Mouse (Mus musculus) midbrain, postnatal 0 days (tissue): ENCODE measurements around the gene Ptms. TPM values are rescaled to one million over a fixed set of nuclear protein-coding genes. Genes with fewer than 3 reads are reported as not detected.

Source experiments
- ATAC-seq: fragments of 200-750 bp; cut with Nextera tagmentation; 2 replicates; pipeline ENCODE4 v1.8.0; 2017; ENCODE audit warnings: moderate number of reproducible peaks, mild to moderate bottlenecking, moderate TSS enrichment, moderate library complexity; ENCODE audit not compliant: low FRiP score
- DNase-seq: peaks from one replicate; pipeline ENCODE4 v3.0.0-alpha.2; 2015; ENCODE audit warnings: low spot score
- H3K27ac ChIP-seq: fragments of 300-500 bp; sonication (generic); 2 replicates; pipeline ENCODE4 v1.5.1; 2014; ENCODE audit warnings: low read depth, mild to moderate bottlenecking, low read length, mixed read lengths
- H3K27me3 ChIP-seq: fragments of 300-500 bp; sonication (generic); 2 replicates; pipeline ENCODE4 v1.6.1; 2014; ENCODE audit warnings: low read length, control low read depth, mixed read lengths; ENCODE audit not compliant: insufficient read depth
- H3K36me3 ChIP-seq: fragments of 300-500 bp; sonication (generic); 2 replicates; pipeline ENCODE4 v1.6.1; 2014; ENCODE audit warnings: low read length, control low read depth, mixed read lengths; ENCODE audit not compliant: insufficient read depth
- H3K4me1 ChIP-seq: fragments of 300-500 bp; sonication (generic); 2 replicates; pipeline ENCODE4 v1.6.1; 2014; ENCODE audit warnings: mild to moderate bottlenecking, control low read depth, antibody characterized with exemption, low read length, mixed read lengths; ENCODE audit not compliant: insufficient read depth
- H3K4me2 ChIP-seq: fragments of 300-500 bp; sonication (generic); 2 replicates; pipeline ENCODE4 v1.6.1; 2014; ENCODE audit warnings: low read depth, mild to moderate bottlenecking, low read length, mixed read lengths; ENCODE audit not compliant: poor library complexity, severe bottlenecking
- H3K4me3 ChIP-seq: fragments of 300-500 bp; sonication (generic); 2 replicates; pipeline ENCODE4 v1.5.1; 2014; ENCODE audit warnings: low read depth, mild to moderate bottlenecking, low read length, moderate library complexity
- H3K9ac ChIP-seq: fragments of 300-500 bp; sonication (generic); replicated peaks from 2 replicates; pipeline ENCODE4 v1.6.1; 2014; ENCODE audit warnings: mild to moderate bottlenecking, low read length, moderate library complexity, mixed read lengths; ENCODE audit not compliant: poor library complexity, severe bottlenecking
- H3K9me3 ChIP-seq: fragments of 300-500 bp; sonication (generic); 2 replicates; pipeline ENCODE4 v1.6.1; 2016; ENCODE audit warnings: low read length, control low read depth
- CTCF ChIP-seq: IDR thresholded peaks from 2 replicates; pipeline ENCODE4 v1.5.1; 2016; ENCODE audit warnings: antibody characterized with exemption, mild to moderate bottlenecking
- WGBS: fragments of 180-500 bp; shearing (Covaris S2); extraction: QIAGEN DNeasy Blood & Tissue Kit; methylation state at CpG from one replicate; pipeline ENCODE4 v1.1.7; 2014; 5-methylcytosine and 5-hydroxymethylcytosine counted together
- polyA plus RNA-seq: library from polyadenylated mRNA; unstranded; fragments of >200 nt; fragmentation: Nextera tagmentation; extraction: Ambion mirVana; gene quantifications from 2 replicates; pipeline ENCODE4 v1.2.1, GENCODE M21; 2015
- total RNA-seq: library from RNA; depleted of rRNA; stranded (reverse); fragments of >200 nt; gene quantifications from 2 replicates; pipeline ENCODE4 v1.2.3, GENCODE M21; 2014

Ptms gene
- total and polyA plus RNA-seq, 2 experiments from 2014 or later: 810 to 814 TPM

DNA sequence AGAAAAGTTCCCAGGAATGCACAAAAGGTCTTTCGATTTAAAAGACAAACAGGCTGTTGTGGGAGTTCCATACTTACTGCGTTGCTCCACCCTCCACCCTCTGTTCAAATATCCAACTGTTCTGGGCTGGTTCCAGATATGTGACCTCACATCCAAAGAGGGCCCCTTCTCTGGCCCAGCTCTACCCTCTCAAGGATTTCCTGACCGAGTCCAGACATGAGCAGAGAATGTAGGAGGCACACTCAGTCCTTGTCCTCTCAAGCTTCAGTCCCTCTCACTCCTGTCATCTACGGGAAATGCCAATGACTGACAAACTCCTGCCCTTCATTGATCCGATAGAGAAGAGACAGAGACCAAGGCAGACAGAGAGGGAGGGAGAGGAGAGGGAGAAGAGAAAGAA lies 6.0 kb upstream of the Ptms start:
- no peak for DNase-seq
- Histone ChIP-seq H3K4me1 (no peaks in the 10 kb centered on the region), H3K9ac (no peak overlapping the region), H3K4me3 (no peak overlapping the region), H3K36me3 (no peaks in the 10 kb centered on the region), H3K27ac (no peak overlapping the region), H3K4me2 (no peak overlapping the region), H3K9me3 (no peaks in the 10 kb centered on the region), H3K27me3 (no peaks in the 10 kb centered on the region)
- no peak for TF ChIP-seq CTCF
- ATAC-seq: no peak
- 51% methylated on average over 5 of the region's 5 CpGs for WGBS

DNA sequence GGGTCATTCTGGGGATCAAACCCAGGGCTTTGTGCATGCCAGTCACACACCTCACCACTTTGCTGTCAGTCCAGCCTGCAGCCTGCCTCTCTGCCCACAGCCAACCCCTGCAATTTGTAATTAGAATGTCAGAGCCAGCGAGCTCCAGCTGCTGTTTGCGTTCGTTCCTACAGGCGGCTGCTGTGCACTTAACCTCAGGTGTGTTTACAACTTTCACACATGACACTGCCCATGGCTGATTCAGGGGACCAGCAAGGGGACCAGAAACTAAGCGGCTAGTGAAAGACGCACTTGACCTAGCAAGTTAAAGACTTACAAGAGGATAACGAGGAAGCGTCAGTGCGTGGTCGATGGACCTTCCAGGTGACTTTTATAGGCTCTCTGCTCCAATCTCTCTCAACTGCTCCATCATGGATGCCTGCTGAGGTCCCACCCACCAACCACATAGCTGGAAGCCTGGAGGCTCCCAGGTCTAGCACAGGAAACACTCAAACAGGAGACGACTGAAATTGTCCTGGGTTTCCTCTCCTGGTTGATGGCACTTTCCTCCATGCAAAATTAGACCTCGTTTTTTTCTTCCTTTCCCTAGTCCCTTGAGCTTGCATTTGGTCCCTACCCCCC lies 5.4 kb upstream of the Ptms start:
- no peak overlapping the region for H3K4me2 ChIP-seq
- no peaks in the 10 kb centered on the region for H3K9me3 ChIP-seq
- 41% methylated on average over 12 of the region's 12 CpGs for WGBS
- DNase-seq (no peak), ATAC-seq (no peak)
- H3K9ac ChIP-seq: no peak overlapping the region
- H3K27ac ChIP-seq: no peak overlapping the region
- H3K36me3 ChIP-seq: no peaks in the 10 kb centered on the region
- H3K4me1 ChIP-seq: peaks cover 5% of the 10 kb centered on the region; the same call in 1 of the 2 replicates
- TF ChIP-seq CTCF: no peak
- no peaks in the 10 kb centered on the region for H3K27me3 ChIP-seq
- no peak overlapping the region for H3K4me3 ChIP-seq

GRCm38 (mm10) chr6:124921539-124921938 lies 1.6 kb upstream of the Ptms start:
- no peak overlapping the region for H3K9ac ChIP-seq
- no peak overlapping the region for H3K4me3 ChIP-seq
- H3K9me3 ChIP-seq: no peaks in the 10 kb centered on the region
- H3K36me3 ChIP-seq: no peaks in the 10 kb centered on the region
- peak overlapping the region; percentile 27; the same call in 1 of the 2 replicates for H3K27ac ChIP-seq
- no peak for TF ChIP-seq CTCF
- H3K4me2 ChIP-seq: no peak overlapping the region
- DNase-seq (no peak), ATAC-seq (no peak)
- 59% methylated on average over 4 of the region's 4 CpGs for WGBS
- peaks cover 9% of the 10 kb centered on the region; the same call in 1 of the 2 replicates for H3K4me1 ChIP-seq
- no peaks in the 10 kb centered on the region for H3K27me3 ChIP-seq

GRCm38 (mm10) chr6:124920318-124921085 lies 599 bp upstream of the Ptms start:
- Histone ChIP-seq H3K27ac (peak overlapping the region; percentile 100), H3K27me3 (no peaks in the 10 kb centered on the region), H3K36me3 (no peaks in the 10 kb centered on the region), H3K4me1 (peaks cover 9% of the 10 kb centered on the region; the same call in 1 of the 2 replicates), H3K9ac (peak overlapping the region; percentile 62), H3K4me3 (peak overlapping the region; percentile 68), H3K9me3 (no peaks in the 10 kb centered on the region), H3K4me2 (peak overlapping the region; percentile 99)
- 25% methylated on average over 9 of the region's 9 CpGs for WGBS
- no peak for ATAC-seq
- DNase-seq: no peak
- no peak for TF ChIP-seq CTCF

DNA sequence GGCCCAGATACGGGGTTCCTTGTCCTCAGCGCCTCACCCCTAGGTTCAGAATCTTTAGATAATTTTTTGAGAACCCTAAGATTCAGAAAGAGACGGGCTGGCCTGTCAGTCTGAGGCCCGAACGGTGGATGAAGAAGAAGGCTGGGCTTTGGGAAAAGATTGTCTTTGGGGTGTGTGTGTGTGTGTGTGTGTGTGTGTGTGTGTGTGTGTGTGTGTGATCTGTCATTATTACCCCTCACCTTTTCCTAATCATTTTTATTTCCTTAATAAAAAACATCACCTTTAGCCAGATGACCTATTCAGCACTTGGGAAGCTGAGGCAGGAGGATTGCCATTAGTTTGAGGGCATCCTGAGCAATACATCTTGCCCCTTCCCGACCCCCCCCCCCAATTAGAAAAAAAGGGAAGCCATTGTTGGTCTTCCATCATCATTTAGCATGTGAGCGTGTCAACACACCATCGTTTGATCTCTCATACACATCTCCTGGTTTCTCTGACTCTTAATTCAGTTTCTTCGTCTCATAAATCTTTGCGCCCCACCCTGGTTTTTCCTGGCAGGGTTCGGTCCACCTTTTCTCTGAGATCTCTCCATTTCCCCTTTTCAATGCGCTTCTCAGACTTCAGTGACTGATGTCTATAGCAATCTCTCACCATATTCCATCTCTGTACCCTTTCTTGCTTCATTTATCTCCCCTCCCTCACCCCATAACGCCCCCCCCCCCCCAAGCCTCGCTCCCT lies 844 bp downstream of the Ptms start:
- ATAC-seq: no peak
- 8% methylated on average over 14 of the region's 14 CpGs for WGBS
- H3K4me3 ChIP-seq: peak overlapping the region; percentile 68

More for the DNA sequence above, 844 bp downstream of the Ptms start:
- H3K27me3 ChIP-seq: no peaks in the 10 kb centered on the region
- H3K9me3 ChIP-seq: no peaks in the 10 kb centered on the region
- H3K36me3 ChIP-seq: peaks cover 7% of the 10 kb centered on the region
- H3K9ac ChIP-seq: peak overlapping the region; percentile 97; the same call in 1 of the 2 replicates
- peak overlapping the region; percentile 99 for H3K4me2 ChIP-seq
- peaks cover 16% of the 10 kb centered on the region for H3K4me1 ChIP-seq
- peak; percentile 49 for DNase-seq
- peak overlapping the region; percentile 100 for H3K27ac ChIP-seq
- TF ChIP-seq CTCF: no peak
